Mouse (Mus musculus) kidney, embryonic 14.5 days (tissue): ENCODE measurements at regions not wholly inside any gene's neighbourhood (a gene's known extent, or its start where the extent isn't known, plus 50 kb on each side); places are given as distances from the start of the nearest gene placed in this dataset.
"Not testable (repeated sequence)": the region's sequence is repeated elsewhere in the genome, so short reads cannot be mapped to it uniquely, and the experiment has no call there.

Experiments
- ATAC-seq: fragments of 200-750 bp; cut with Nextera tagmentation; 2 replicates; pipeline ENCODE4 v1.8.0; 2017; ENCODE audit warnings: moderate number of reproducible peaks, mild to moderate bottlenecking, moderate TSS enrichment, moderate library complexity; ENCODE audit not compliant: low FRiP score, low TSS enrichment
- H3K27ac ChIP-seq: fragments of 300-500 bp; sonication (generic); 2 replicates; pipeline ENCODE4 v1.5.1; 2014; ENCODE audit warnings: low read depth, mild to moderate bottlenecking, low read length, moderate library complexity, mixed read lengths
- H3K27me3 ChIP-seq: fragments of 300-500 bp; sonication (generic); 2 replicates; pipeline ENCODE4 v1.6.1; 2014; ENCODE audit warnings: mild to moderate bottlenecking, low read length; ENCODE audit not compliant: control insufficient read depth, insufficient read depth
- H3K36me3 ChIP-seq: fragments of 300-500 bp; sonication (generic); 2 replicates; pipeline ENCODE4 v1.6.1; 2014; ENCODE audit warnings: low read length, mixed read lengths; ENCODE audit not compliant: control insufficient read depth, insufficient read depth
- H3K4me1 ChIP-seq: fragments of 300-500 bp; sonication (generic); 2 replicates; pipeline ENCODE4 v1.6.1; 2014; ENCODE audit warnings: low read length, mixed read lengths; ENCODE audit not compliant: control insufficient read depth, insufficient read depth
- H3K4me2 ChIP-seq: fragments of 300-500 bp; sonication (generic); replicated peaks from 2 replicates; pipeline ENCODE4 v1.6.1; 2014; ENCODE audit warnings: low read depth, mild to moderate bottlenecking, low read length
- H3K4me3 ChIP-seq: fragments of 300-500 bp; sonication (generic); 2 replicates; pipeline ENCODE4 v1.5.1; 2014; ENCODE audit warnings: mild to moderate bottlenecking, low read length
- H3K9ac ChIP-seq: fragments of 300-500 bp; sonication (generic); 2 replicates; pipeline ENCODE4 v1.6.1; 2014; ENCODE audit warnings: low read depth, mild to moderate bottlenecking, low read length, moderate library complexity
- H3K9me3 ChIP-seq: fragments of 300-500 bp; sonication (generic); 2 replicates; pipeline ENCODE4 v1.6.1; 2016; ENCODE audit warnings: low read length; ENCODE audit not compliant: control insufficient read depth
- WGBS: fragments of 180-500 bp; shearing (Covaris S2); extraction: QIAGEN DNeasy Blood & Tissue Kit; methylation state at CpG from one replicate; pipeline ENCODE4 v1.1.7; 2014; 5-methylcytosine and 5-hydroxymethylcytosine counted together

GRCm38 (mm10) chr4:35310396-35310977, 84.5 kb upstream of the C9orf72 start:
- no peak for ATAC-seq
- Histone ChIP-seq H3K9ac (no peak overlapping the region), H3K9me3 (no peaks in the 10 kb centered on the region), H3K27me3 (no peaks in the 10 kb centered on the region), H3K4me2 (no peak overlapping the region), H3K27ac (no peak overlapping the region), H3K36me3 (no peaks in the 10 kb centered on the region), H3K4me3 (no peak overlapping the region), H3K4me1 (no peaks in the 10 kb centered on the region)
- WGBS, result 74% methylated on average over 5 of the region's 5 CpGs

DNA sequence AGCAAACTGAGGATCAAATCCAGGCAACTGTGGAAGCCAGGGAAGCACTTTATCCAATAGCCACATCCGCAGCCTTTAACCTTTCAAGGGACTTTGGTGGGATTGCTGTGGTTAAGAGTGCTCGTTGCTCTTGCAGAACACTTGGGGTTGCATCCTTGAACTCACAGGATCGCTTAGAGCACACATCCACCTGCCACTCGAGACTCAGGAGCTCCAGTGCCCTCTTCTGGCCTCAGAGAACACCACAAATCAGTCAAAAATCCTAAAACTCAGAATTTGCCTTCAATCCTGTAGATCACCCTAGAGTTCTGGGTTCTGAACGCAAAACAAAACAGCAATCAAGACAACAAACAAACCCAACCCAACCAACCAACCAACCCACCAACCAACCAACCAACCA, 82.2 kb upstream of the C9orf72 start:
- H3K36me3 ChIP-seq, result no peaks in the 10 kb centered on the region
- H3K4me1 ChIP-seq, result no peaks in the 10 kb centered on the region
- no peak for ATAC-seq
- 72% methylated on average over 5 of the region's 5 CpGs for WGBS
- H3K9ac ChIP-seq, result no peak overlapping the region
- H3K27me3 ChIP-seq, result no peaks in the 10 kb centered on the region
- no peak overlapping the region for H3K4me2 ChIP-seq
- no peak overlapping the region for H3K27ac ChIP-seq
- H3K4me3 ChIP-seq, result no peak overlapping the region
- no peaks in the 10 kb centered on the region for H3K9me3 ChIP-seq

DNA sequence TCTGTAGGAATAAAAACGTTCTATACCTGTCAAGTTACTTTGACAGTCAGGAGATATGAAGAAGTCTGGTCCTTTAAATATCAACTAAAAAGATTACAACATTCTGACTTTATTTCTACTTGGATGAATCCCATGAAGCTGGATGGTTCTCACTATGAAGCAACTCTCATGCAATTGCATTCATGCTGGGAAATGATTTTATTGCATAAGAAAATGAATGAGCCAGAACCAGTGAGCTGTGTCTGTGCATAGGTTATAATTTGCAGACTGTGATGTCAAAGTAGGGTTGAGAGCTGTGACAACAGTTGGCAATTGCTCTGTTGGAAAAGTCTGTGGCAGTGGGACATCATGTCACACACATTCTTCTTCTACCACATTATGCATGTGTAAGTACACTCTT, 79.2 kb upstream of the C9orf72 start:
- Histone ChIP-seq H3K9ac (no peak overlapping the region), H3K9me3 (no peaks in the 10 kb centered on the region), H3K27ac (no peak overlapping the region), H3K4me3 (no peak overlapping the region), H3K27me3 (no peaks in the 10 kb centered on the region), H3K36me3 (no peaks in the 10 kb centered on the region), H3K4me2 (no peak overlapping the region), H3K4me1 (no peaks in the 10 kb centered on the region)
- 61% methylated on average over 1 of the region's 1 CpGs for WGBS
- no peak for ATAC-seq

DNA sequence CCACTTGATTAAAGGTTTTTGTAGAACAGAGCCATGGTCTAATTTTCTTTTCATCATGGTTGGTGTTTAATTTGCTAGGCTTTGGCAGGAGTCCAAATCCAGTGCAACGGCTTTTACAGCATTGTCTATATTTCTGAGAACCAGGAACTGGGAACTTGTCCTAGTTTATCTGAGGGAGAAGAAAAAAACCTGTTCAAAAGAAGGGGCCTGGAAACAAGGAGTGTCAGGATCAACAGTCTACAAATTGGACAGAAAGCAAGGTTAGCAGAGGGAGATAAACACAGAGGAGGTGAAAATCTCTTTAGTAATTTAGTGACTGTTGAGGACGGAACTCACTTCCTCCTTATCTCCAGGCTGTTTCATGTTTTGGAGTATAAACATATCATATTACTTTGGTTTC, 74.9 kb upstream of the C9orf72 start:
- no peaks in the 10 kb centered on the region for H3K27me3 ChIP-seq
- no peaks in the 10 kb centered on the region for H3K4me1 ChIP-seq
- no peak overlapping the region for H3K4me2 ChIP-seq
- no peak overlapping the region for H3K4me3 ChIP-seq
- no peak for ATAC-seq
- no peaks in the 10 kb centered on the region for H3K36me3 ChIP-seq
- 31% methylated on average over 2 of the region's 2 CpGs for WGBS
- H3K27ac ChIP-seq, result no peak overlapping the region
- no peaks in the 10 kb centered on the region for H3K9me3 ChIP-seq
- no peak overlapping the region for H3K9ac ChIP-seq

GRCm38 (mm10) chr4:35300374-35300773, 74.4 kb upstream of the C9orf72 start:
- H3K27ac ChIP-seq, H3K36me3 ChIP-seq, H3K4me3 ChIP-seq, H3K27me3 ChIP-seq, H3K9me3 ChIP-seq, H3K4me2 ChIP-seq, H3K4me1 ChIP-seq, H3K9ac ChIP-seq, ATAC-seq: not testable (repeated sequence)
- WGBS, result 78% methylated on average over 4 of the region's 4 CpGs

DNA sequence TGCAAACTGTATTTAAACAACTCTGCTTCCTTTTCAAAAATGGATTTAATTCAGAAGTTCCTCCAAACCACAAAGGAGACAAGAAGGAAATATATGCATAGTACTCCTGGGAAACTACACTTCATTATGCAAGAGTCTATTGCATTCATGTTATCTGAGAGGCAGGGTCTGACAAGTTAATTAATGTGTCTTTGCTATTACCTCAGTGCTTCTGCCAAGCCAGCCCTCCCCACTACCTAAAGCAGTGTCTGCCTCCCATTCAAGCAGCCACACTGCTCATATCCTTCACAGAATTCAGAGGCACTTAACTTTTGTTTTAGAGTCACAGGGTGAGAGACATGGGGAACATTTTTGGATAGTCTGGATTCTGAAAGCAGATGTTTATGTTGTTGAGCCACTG, 58.6 kb upstream of the C9orf72 start:
- H3K4me3 ChIP-seq, result no peak overlapping the region
- H3K9me3 ChIP-seq, result no peaks in the 10 kb centered on the region
- ATAC-seq, result no peak
- H3K4me2 ChIP-seq, result no peak overlapping the region
- no peak overlapping the region for H3K27ac ChIP-seq
- no peak overlapping the region for H3K9ac ChIP-seq
- H3K4me1 ChIP-seq, result no peaks in the 10 kb centered on the region
- H3K36me3 ChIP-seq, result no peaks in the 10 kb centered on the region
- no peaks in the 10 kb centered on the region for H3K27me3 ChIP-seq
